Mouse (Mus musculus): ENCODE results near the gene Pax5.

- TF ChIP-seq CTCF (IDR thresholded peaks at IDR 0.05) = no peak
- no peak for TF ChIP-seq EP300 (IDR thresholded peaks at IDR 0.05)
Observed at GRCm38 (mm10) chr4:44623435-44623727, 86.9 kb downstream of the Pax5 start.
